Comparison of ENCODE assay signal across 8 mouse cellular contexts in the genomic region with DNA sequence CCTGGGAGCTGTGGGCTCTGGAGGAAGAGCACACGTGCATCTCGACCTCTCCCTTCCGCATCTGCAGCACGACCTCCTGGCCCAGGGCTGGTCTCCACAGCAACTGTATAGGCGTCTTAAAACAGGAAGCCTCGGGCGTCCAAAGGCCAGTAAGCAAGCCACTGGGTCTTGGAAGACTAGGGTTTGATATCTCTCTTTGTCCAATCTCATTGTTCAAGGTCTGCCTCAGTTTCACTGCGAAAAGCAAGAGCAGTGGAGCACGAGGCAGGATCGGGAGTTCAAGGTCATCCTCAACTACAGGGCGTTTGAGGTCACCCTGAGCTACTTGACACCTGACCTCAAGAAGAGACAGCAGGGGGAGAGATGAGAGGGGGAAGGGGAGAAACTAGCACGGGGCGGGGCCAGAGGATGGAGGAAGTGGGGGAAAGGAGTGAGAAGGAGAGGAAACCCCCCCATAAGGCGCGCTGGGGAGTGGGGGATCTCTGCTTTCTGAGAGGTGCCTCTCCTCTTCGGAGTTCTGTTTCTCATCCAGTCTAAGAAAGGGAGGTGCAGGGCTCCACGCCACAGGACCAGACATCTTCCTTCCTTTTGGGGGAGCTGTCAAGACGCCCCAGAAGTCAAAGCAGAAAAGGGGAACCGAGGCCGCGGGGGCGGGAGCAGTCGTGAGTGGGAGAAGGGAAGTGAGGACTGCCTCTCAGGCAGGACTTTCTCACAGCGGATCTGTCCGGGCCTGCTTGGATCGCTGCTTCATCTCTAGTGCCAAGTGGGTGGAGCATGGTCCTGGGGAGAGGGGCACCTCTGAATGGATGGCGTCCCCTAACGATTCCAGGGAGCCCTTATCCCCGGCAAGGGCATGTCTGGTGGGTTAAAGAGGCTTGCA. TPM values are rescaled to one million over a fixed set of nuclear protein-coding genes. Genes with fewer than 3 reads are reported as not detected.
DNase-seq lines count a peak whose midpoint lies in the region; ATAC-seq and TF ChIP-seq lines count a peak whose summit lies in the region.

No protein-coding gene starts in this region.

- no peak for TF ChIP-seq EP300 in liver, postnatal 0 days (IDR thresholded peaks at IDR 0.05; ENCODE audit: low read depth)

- H3K9ac ChIP-seq in liver, postnatal 0 days (replicated peaks): peak overlapping the region; percentile 51
- no peak overlapping the region for H3K9ac ChIP-seq in neural tube, embryonic 14.5 days (replicated peaks; ENCODE audit: low read depth, low read length)

- H3K36me3 ChIP-seq in erythroblast, embryonic 14.5 days (ENCODE audit: control insufficient read depth): no peaks in the 10 kb centered on the region; the same call in 1 of the 2 replicates
- no peaks in the 10 kb centered on the region for H3K36me3 ChIP-seq in heart, embryonic 10.5 days
- H3K36me3 ChIP-seq in kidney, adult 2 months (ENCODE audit: control insufficient read depth, insufficient read depth, low read length): no peaks in the 10 kb centered on the region
- H3K36me3 ChIP-seq in liver, postnatal 0 days (replicated peaks; ENCODE audit: insufficient read depth, low read length): peaks cover 4% of the 10 kb centered on the region; the same call in 1 of the 2 replicates
- no peaks in the 10 kb centered on the region for H3K36me3 ChIP-seq in neural tube, embryonic 14.5 days (ENCODE audit: control insufficient read depth, insufficient read depth, low read length)

- peaks cover 57% of the 10 kb centered on the region for H3K4me1 ChIP-seq in erythroblast, embryonic 14.5 days (ENCODE audit: control insufficient read depth)
- H3K4me1 ChIP-seq in heart, embryonic 10.5 days: peaks cover 27% of the 10 kb centered on the region
- H3K4me1 ChIP-seq in kidney, adult 2 months (ENCODE audit: control insufficient read depth, insufficient read depth, low read length): no peaks in the 10 kb centered on the region
- peaks cover 37% of the 10 kb centered on the region for H3K4me1 ChIP-seq in liver, postnatal 0 days (ENCODE audit: insufficient read depth)
- H3K4me1 ChIP-seq in neural tube, embryonic 14.5 days (ENCODE audit: control insufficient read depth, insufficient read depth, low read length): no peaks in the 10 kb centered on the region

- WGBS in heart, embryonic 10.5 days: 1% methylated on average over 29 of the region's 29 CpGs
- WGBS in kidney, adult 2 months: 8% methylated on average over 29 of the region's 29 CpGs
- 4% methylated on average over 29 of the region's 29 CpGs for WGBS in liver, postnatal 0 days (ENCODE audit: insufficient replicate concordance)
- 1% methylated on average over 28 of the region's 29 CpGs for WGBS in neural tube, embryonic 14.5 days

- H3K9me3 ChIP-seq in erythroblast, embryonic 14.5 days (ENCODE audit: control insufficient read depth, low read length): peaks cover 14% of the 10 kb centered on the region; the same call in 1 of the 2 replicates
- H3K9me3 ChIP-seq in heart, embryonic 10.5 days: no peaks in the 10 kb centered on the region
- H3K9me3 ChIP-seq in liver, postnatal 0 days (ENCODE audit: low read length): no peaks in the 10 kb centered on the region
- H3K9me3 ChIP-seq in neural tube, embryonic 14.5 days (ENCODE audit: control insufficient read depth, low read length): no peaks in the 10 kb centered on the region

- peak overlapping the region; percentile 53 for H3K4me3 ChIP-seq in erythroblast, embryonic 14.5 days (replicated peaks)
- peak overlapping the region; percentile 57 for H3K4me3 ChIP-seq in heart, embryonic 10.5 days
- peak overlapping the region; percentile 45 for H3K4me3 ChIP-seq in kidney, adult 2 months (ENCODE audit: insufficient read depth, low read depth, low read length)
- H3K4me3 ChIP-seq in liver, postnatal 0 days (ENCODE audit: low read depth, low read length): peak overlapping the region; percentile 52
- H3K4me3 ChIP-seq in neural tube, embryonic 14.5 days (ENCODE audit: low read depth, low read length): peak overlapping the region; percentile 7; the same call in 1 of the 2 replicates

- no peak for TF ChIP-seq CTCF in kidney, adult 2 months (conservative IDR thresholded peaks at IDR 0.05; ENCODE audit: insufficient read depth, insufficient read length, low read depth, low read length)
- TF ChIP-seq CTCF in liver, postnatal 0 days (IDR thresholded peaks at IDR 0.05; ENCODE audit: low read depth): no peak

- DNase-seq in brain, adult 2 months (ENCODE audit: low read depth, low spot score): peak; percentile 46
- no peak for DNase-seq in heart, embryonic 10.5 days (ENCODE audit: low spot score)
- peak; percentile 86 for DNase-seq in kidney, adult 2 months
- peak; percentile 72 for DNase-seq in liver, postnatal 0 days
- DNase-seq in urinary bladder, postnatal 4 days (ENCODE audit: low spot score in 2 of 2): peak; percentile 62 to 77

- no peak for TF ChIP-seq POLR2A in kidney, adult 2 months (IDR thresholded peaks at IDR 0.05; ENCODE audit: low read depth, low read length)

- ATAC-seq in erythroblast, adult 5-6 weeks (replicated peaks; ENCODE audit: low FRiP score, poor library complexity, severe bottlenecking): no peak
- ATAC-seq in liver, postnatal 0 days: peak; percentile 50
- no peak for ATAC-seq in neural tube, embryonic 14.5 days (ENCODE audit: low read depth)

- H3K4me2 ChIP-seq in liver, postnatal 0 days (ENCODE audit: low read depth, low read length): peak overlapping the region; percentile 71
- H3K4me2 ChIP-seq in neural tube, embryonic 14.5 days (ENCODE audit: low read depth, low read length): peak overlapping the region; percentile 17; the same call in 1 of the 2 replicates

- peaks cover 56% of the 10 kb centered on the region for H3K27me3 ChIP-seq in erythroblast, embryonic 14.5 days (ENCODE audit: control insufficient read depth)
- peaks cover 64% of the 10 kb centered on the region for H3K27me3 ChIP-seq in heart, embryonic 10.5 days (ENCODE audit: insufficient read depth, poor library complexity, severe bottlenecking)
- H3K27me3 ChIP-seq in kidney, adult 2 months (replicated peaks; ENCODE audit: control insufficient read depth, insufficient read depth, low read length): no peaks in the 10 kb centered on the region
- no peaks in the 10 kb centered on the region; the same call in 1 of the 2 replicates for H3K27me3 ChIP-seq in liver, postnatal 0 days (ENCODE audit: insufficient read depth, low read length)
- peaks cover 28% of the 10 kb centered on the region for H3K27me3 ChIP-seq in neural tube, embryonic 14.5 days (ENCODE audit: control insufficient read depth, insufficient read depth, low read length)

- peak overlapping the region; percentile 47 for H3K27ac ChIP-seq in heart, embryonic 10.5 days
- H3K27ac ChIP-seq in kidney, adult 2 months (ENCODE audit: insufficient read depth, low read depth, low read length): peak overlapping the region; percentile 79; the same call in 1 of the 2 replicates
- peak overlapping the region; percentile 63 for H3K27ac ChIP-seq in liver, postnatal 0 days (ENCODE audit: low read depth)
- no peak overlapping the region for H3K27ac ChIP-seq in neural tube, embryonic 14.5 days (ENCODE audit: low read depth, low read length)

RNA-seq across cellular contexts. Expression of a gene that starts 0.9 kb away (rescaled TPM):
- 0.04 and 0.11 TPM in 2 replicates for polyA plus RNA-seq in erythroblast, embryonic 14.5 days (2012)
- total RNA-seq in erythroblast, adult 5-6 weeks (2015; ENCODE audit: low replicate concordance): 0.84 and 1.2 TPM in 2 replicates
- 2.2 and 2.3 TPM in 2 replicates for total RNA-seq in erythroblast, adult 5-6 weeks (2017; ENCODE audit: low replicate concordance)
- polyA plus RNA-seq in heart, embryonic 10.5 days (2016; fragmentation: Nextera tagmentation; extraction: Ambion mirVana): 7.7 and 9.7 TPM in 2 replicates
- polyA plus RNA-seq in kidney, adult 2 months (2012; rRNA removed): 23.4 and 25.9 TPM in 2 replicates
- polyA plus RNA-seq in liver, postnatal 0 days (2015; fragmentation: Nextera tagmentation; extraction: Ambion mirVana): 12.7 and 13.6 TPM in 2 replicates
- polyA plus RNA-seq in neural tube, embryonic 14.5 days (2014; fragmentation: Nextera tagmentation; extraction: Ambion mirVana): 1.4 and 3.6 TPM in 2 replicates

RNA-seq across cellular contexts. Expression of a gene that starts 12.4 kb away (rescaled TPM):
- 11.7 and 15.4 TPM in 2 replicates for polyA plus RNA-seq in erythroblast, embryonic 14.5 days (2012)
- total RNA-seq in erythroblast, adult 5-6 weeks (2015; ENCODE audit: low replicate concordance): 7.9 and 19.0 TPM in 2 replicates
- total RNA-seq in erythroblast, adult 5-6 weeks (2017; ENCODE audit: low replicate concordance): 6.8 and 11.4 TPM in 2 replicates
- polyA plus RNA-seq in heart, embryonic 10.5 days (2016; fragmentation: Nextera tagmentation; extraction: Ambion mirVana): 157 and 162 TPM in 2 replicates
- polyA plus RNA-seq in kidney, adult 2 months (2012; rRNA removed): 175 and 213 TPM in 2 replicates
- polyA plus RNA-seq in liver, postnatal 0 days (2015; fragmentation: Nextera tagmentation; extraction: Ambion mirVana): 54.6 and 55.0 TPM in 2 replicates
- polyA plus RNA-seq in neural tube, embryonic 14.5 days (2014; fragmentation: Nextera tagmentation; extraction: Ambion mirVana): 103 and 115 TPM in 2 replicates

RNA-seq across cellular contexts. Expression of a gene that starts 14.2 kb away (rescaled TPM):
- polyA plus RNA-seq in erythroblast, embryonic 14.5 days (2012): 105 and 134 TPM in 2 replicates
- total RNA-seq in erythroblast, adult 5-6 weeks (2015; ENCODE audit: low replicate concordance): 39.2 and 40.8 TPM in 2 replicates
- 20.6 and 35.8 TPM in 2 replicates for total RNA-seq in erythroblast, adult 5-6 weeks (2017; ENCODE audit: low replicate concordance)
- polyA plus RNA-seq in heart, embryonic 10.5 days (2016; fragmentation: Nextera tagmentation; extraction: Ambion mirVana): 15.2 and 19.9 TPM in 2 replicates
- polyA plus RNA-seq in kidney, adult 2 months (2012; rRNA removed): 1.2 and 1.4 TPM in 2 replicates
- polyA plus RNA-seq in liver, postnatal 0 days (2015; fragmentation: Nextera tagmentation; extraction: Ambion mirVana): 57.7 and 58.5 TPM in 2 replicates
- 0.27 TPM in 1 of 2 replicates, not detected in the other for polyA plus RNA-seq in neural tube, embryonic 14.5 days (2014; fragmentation: Nextera tagmentation; extraction: Ambion mirVana)

RNA-seq across cellular contexts. Expression of a gene that starts 16.9 kb away (rescaled TPM):
- 0.63 and 0.86 TPM in 2 replicates for polyA plus RNA-seq in erythroblast, embryonic 14.5 days (2012)
- total RNA-seq in erythroblast, adult 5-6 weeks (2015; ENCODE audit: low replicate concordance): 0.58 TPM in 1 of 2 replicates, not detected in the other
- total RNA-seq in erythroblast, adult 5-6 weeks (2017; ENCODE audit: low replicate concordance): 4.7 and 5.4 TPM in 2 replicates
- polyA plus RNA-seq in heart, embryonic 10.5 days (2016; fragmentation: Nextera tagmentation; extraction: Ambion mirVana): 0.06 and 0.09 TPM in 2 replicates
- polyA plus RNA-seq in kidney, adult 2 months (2012; rRNA removed): 0.34 and 0.49 TPM in 2 replicates
- 0.05 and 0.08 TPM in 2 replicates for polyA plus RNA-seq in liver, postnatal 0 days (2015; fragmentation: Nextera tagmentation; extraction: Ambion mirVana)
- polyA plus RNA-seq in neural tube, embryonic 14.5 days (2014; fragmentation: Nextera tagmentation; extraction: Ambion mirVana): 1.3 and 1.6 TPM in 2 replicates

RNA-seq across cellular contexts. Expression of a gene that starts 38.4 kb away (rescaled TPM):
- polyA plus RNA-seq in erythroblast, embryonic 14.5 days (2012): 0.02 TPM in 2 replicates
- 0.84 and 1.5 TPM in 2 replicates for total RNA-seq in erythroblast, adult 5-6 weeks (2015; ENCODE audit: low replicate concordance)
- total RNA-seq in erythroblast, adult 5-6 weeks (2017; ENCODE audit: low replicate concordance): 0.17 and 0.56 TPM in 2 replicates
- 25.1 and 34.6 TPM in 2 replicates for polyA plus RNA-seq in heart, embryonic 10.5 days (2016; fragmentation: Nextera tagmentation; extraction: Ambion mirVana)
- 3.5 and 4.0 TPM in 2 replicates for polyA plus RNA-seq in kidney, adult 2 months (2012; rRNA removed)
- polyA plus RNA-seq in liver, postnatal 0 days (2015; fragmentation: Nextera tagmentation; extraction: Ambion mirVana): 2.4 and 3.1 TPM in 2 replicates
- polyA plus RNA-seq in neural tube, embryonic 14.5 days (2014; fragmentation: Nextera tagmentation; extraction: Ambion mirVana): 7.4 and 8.7 TPM in 2 replicates

Comparison
In these comparisons a context has a peak if more than half of its experiments do, and no peak if none do; other contexts are left out.
1. H3K4me3 ChIP-seq: peak in every context shown above with its lines; median percentile 57 in heart, embryonic 10.5 days; 53 in erythroblast, embryonic 14.5 days; 52 in liver, postnatal 0 days; 45 in kidney, adult 2 months; 7 in neural tube, embryonic 14.5 days.